Mouse (Mus musculus): ENCODE measurements around the gene Creb3l2. TPM values are rescaled to one million over a fixed set of nuclear protein-coding genes. Genes with fewer than 3 reads are reported as not detected.

Creb3l2 gene
- polyA plus RNA-seq, 1 experiment from 2014 or later, result 10.4 TPM

GRCm38 (mm10) chr6:37423386-37423785 lies 18.6 kb downstream of the Creb3l2 start:
- H3K9me3 ChIP-seq (ENCODE audit: control insufficient read depth, low read length), result no peaks in the 10 kb centered on the region
- no peaks in the 10 kb centered on the region for H3K4me1 ChIP-seq (replicated peaks; ENCODE audit: control insufficient read depth, insufficient read depth, low read length)
- H3K27me3 ChIP-seq (ENCODE audit: control insufficient read depth, insufficient read depth, low read length), result no peaks in the 10 kb centered on the region
- no peak for ATAC-seq (ENCODE audit: low FRiP score)
- H3K36me3 ChIP-seq (ENCODE audit: control insufficient read depth, insufficient read depth, low read length), result no peaks in the 10 kb centered on the region
- H3K4me3 ChIP-seq (ENCODE audit: low read depth, low read length), result no peak overlapping the region
- H3K4me2 ChIP-seq (replicated peaks; ENCODE audit: low read depth, low read length), result no peak overlapping the region
- H3K27ac ChIP-seq (ENCODE audit: low read depth, low read length), result no peak overlapping the region
- WGBS, result 66% methylated on average over 1 of the region's 1 CpGs
- H3K9ac ChIP-seq (ENCODE audit: low read depth, low read length), result no peak overlapping the region
- DNase-seq (ENCODE audit: low spot score), result no peak

GRCm38 (mm10) chr6:37421124-37421523 lies 20.8 kb downstream of the Creb3l2 start:
- no peak overlapping the region for H3K27ac ChIP-seq (ENCODE audit: low read depth, low read length)
- H3K36me3 ChIP-seq (ENCODE audit: control insufficient read depth, insufficient read depth, low read length), result no peaks in the 10 kb centered on the region
- no peak overlapping the region for H3K4me2 ChIP-seq (replicated peaks; ENCODE audit: low read depth, low read length)
- DNase-seq (ENCODE audit: low spot score) (no peak), ATAC-seq (ENCODE audit: low FRiP score) (no peak)
- no peak overlapping the region for H3K9ac ChIP-seq (ENCODE audit: low read depth, low read length)
- no peak overlapping the region for H3K4me3 ChIP-seq (ENCODE audit: low read depth, low read length)
- H3K4me1 ChIP-seq (replicated peaks; ENCODE audit: control insufficient read depth, insufficient read depth, low read length), result no peaks in the 10 kb centered on the region
- 87% methylated on average over 6 of the region's 6 CpGs for WGBS
- H3K9me3 ChIP-seq (ENCODE audit: control insufficient read depth, low read length), result no peaks in the 10 kb centered on the region
- H3K27me3 ChIP-seq (ENCODE audit: control insufficient read depth, insufficient read depth, low read length), result no peaks in the 10 kb centered on the region

- Histone ChIP-seq H3K4me1 (replicated peaks; ENCODE audit: control insufficient read depth, insufficient read depth, low read length) (no peaks in the 10 kb centered on the region), H3K9ac (ENCODE audit: low read depth, low read length) (no peak overlapping the region), H3K27ac (ENCODE audit: low read depth, low read length) (no peak overlapping the region), H3K4me2 (replicated peaks; ENCODE audit: low read depth, low read length) (no peak overlapping the region), H3K36me3 (ENCODE audit: control insufficient read depth, insufficient read depth, low read length) (no peaks in the 10 kb centered on the region), H3K4me3 (ENCODE audit: low read depth, low read length) (no peak overlapping the region), H3K9me3 (ENCODE audit: control insufficient read depth, low read length) (no peaks in the 10 kb centered on the region), H3K27me3 (ENCODE audit: control insufficient read depth, insufficient read depth, low read length) (no peaks in the 10 kb centered on the region)
- 75% methylated on average over 17 of the region's 17 CpGs for WGBS
- ATAC-seq (ENCODE audit: low FRiP score) (no peak), DNase-seq (ENCODE audit: low spot score) (no peak)
These were observed 22.5 kb downstream of the Creb3l2 start for GRCm38 (mm10) chr6:37419445-37419941.

GRCm38 (mm10) chr6:37418931-37419330 lies 23.0 kb downstream of the Creb3l2 start:
- WGBS, result 78% methylated on average over 6 of the region's 6 CpGs
- H3K4me3 ChIP-seq (ENCODE audit: low read depth, low read length), result no peak overlapping the region
- H3K27me3 ChIP-seq (ENCODE audit: control insufficient read depth, insufficient read depth, low read length), result no peaks in the 10 kb centered on the region
- DNase-seq (ENCODE audit: low spot score) (no peak), ATAC-seq (ENCODE audit: low FRiP score) (no peak)
- no peaks in the 10 kb centered on the region for H3K9me3 ChIP-seq (ENCODE audit: control insufficient read depth, low read length)
- H3K4me1 ChIP-seq (replicated peaks; ENCODE audit: control insufficient read depth, insufficient read depth, low read length), result no peaks in the 10 kb centered on the region
- no peak overlapping the region for H3K9ac ChIP-seq (ENCODE audit: low read depth, low read length)
- H3K4me2 ChIP-seq (replicated peaks; ENCODE audit: low read depth, low read length), result no peak overlapping the region
- no peak overlapping the region for H3K27ac ChIP-seq (ENCODE audit: low read depth, low read length)
- no peaks in the 10 kb centered on the region for H3K36me3 ChIP-seq (ENCODE audit: control insufficient read depth, insufficient read depth, low read length)

- no peak for ATAC-seq (ENCODE audit: low FRiP score)
- Histone ChIP-seq H3K4me1 (replicated peaks; ENCODE audit: control insufficient read depth, insufficient read depth, low read length) (no peaks in the 10 kb centered on the region), H3K36me3 (ENCODE audit: control insufficient read depth, insufficient read depth, low read length) (no peaks in the 10 kb centered on the region), H3K27me3 (ENCODE audit: control insufficient read depth, insufficient read depth, low read length) (no peaks in the 10 kb centered on the region), H3K9ac (ENCODE audit: low read depth, low read length) (no peak overlapping the region), H3K4me3 (ENCODE audit: low read depth, low read length) (no peak overlapping the region), H3K4me2 (replicated peaks; ENCODE audit: low read depth, low read length) (no peak overlapping the region), H3K9me3 (ENCODE audit: control insufficient read depth, low read length) (no peaks in the 10 kb centered on the region), H3K27ac (ENCODE audit: low read depth, low read length) (no peak overlapping the region)
- no peak for DNase-seq (ENCODE audit: low spot score)
- 80% methylated on average over 4 of the region's 4 CpGs for WGBS
These were observed 25.2 kb downstream of the Creb3l2 start for GRCm38 (mm10) chr6:37416743-37417142.

- no peak overlapping the region for H3K4me3 ChIP-seq (ENCODE audit: low read depth, low read length)
- H3K4me1 ChIP-seq (replicated peaks; ENCODE audit: control insufficient read depth, insufficient read depth, low read length), result no peaks in the 10 kb centered on the region
- H3K4me2 ChIP-seq (replicated peaks; ENCODE audit: low read depth, low read length), result no peak overlapping the region
- no peaks in the 10 kb centered on the region for H3K9me3 ChIP-seq (ENCODE audit: control insufficient read depth, low read length)
- DNase-seq (ENCODE audit: low spot score), result no peak
- H3K9ac ChIP-seq (ENCODE audit: low read depth, low read length), result no peak overlapping the region
- H3K27ac ChIP-seq (ENCODE audit: low read depth, low read length), result no peak overlapping the region
- H3K27me3 ChIP-seq (ENCODE audit: control insufficient read depth, insufficient read depth, low read length), result no peaks in the 10 kb centered on the region
- ATAC-seq (ENCODE audit: low FRiP score), result no peak
- WGBS, result 78% methylated on average over 6 of the region's 6 CpGs
- H3K36me3 ChIP-seq (ENCODE audit: control insufficient read depth, insufficient read depth, low read length), result no peaks in the 10 kb centered on the region
These were observed 26.4 kb downstream of the Creb3l2 start for GRCm38 (mm10) chr6:37415505-37415904.

- Histone ChIP-seq H3K4me2 (replicated peaks; ENCODE audit: low read depth, low read length) (no peak overlapping the region), H3K4me1 (replicated peaks; ENCODE audit: control insufficient read depth, insufficient read depth, low read length) (no peaks in the 10 kb centered on the region), H3K36me3 (ENCODE audit: control insufficient read depth, insufficient read depth, low read length) (no peaks in the 10 kb centered on the region), H3K9ac (ENCODE audit: low read depth, low read length) (no peak overlapping the region), H3K4me3 (ENCODE audit: low read depth, low read length) (no peak overlapping the region), H3K9me3 (ENCODE audit: control insufficient read depth, low read length) (no peaks in the 10 kb centered on the region), H3K27me3 (ENCODE audit: control insufficient read depth, insufficient read depth, low read length) (no peaks in the 10 kb centered on the region), H3K27ac (ENCODE audit: low read depth, low read length) (no peak overlapping the region)
- DNase-seq (ENCODE audit: low spot score) (no peak), ATAC-seq (ENCODE audit: low FRiP score) (no peak)
- WGBS, result 47% methylated on average over 7 of the region's 7 CpGs
These were observed 26.9 kb downstream of the Creb3l2 start for GRCm38 (mm10) chr6:37415034-37415433.

- ATAC-seq (ENCODE audit: low FRiP score) (no peak), DNase-seq (ENCODE audit: low spot score) (no peak)
- H3K27me3 ChIP-seq (ENCODE audit: control insufficient read depth, insufficient read depth, low read length), result no peaks in the 10 kb centered on the region
- no peaks in the 10 kb centered on the region for H3K4me1 ChIP-seq (replicated peaks; ENCODE audit: control insufficient read depth, insufficient read depth, low read length)
- no peaks in the 10 kb centered on the region for H3K36me3 ChIP-seq (ENCODE audit: control insufficient read depth, insufficient read depth, low read length)
- WGBS, result 96% methylated on average over 10 of the region's 10 CpGs
- H3K27ac ChIP-seq (ENCODE audit: low read depth, low read length), result no peak overlapping the region
- H3K9ac ChIP-seq (ENCODE audit: low read depth, low read length), result no peak overlapping the region
- H3K4me2 ChIP-seq (replicated peaks; ENCODE audit: low read depth, low read length), result no peak overlapping the region
- H3K4me3 ChIP-seq (ENCODE audit: low read depth, low read length), result no peak overlapping the region
- H3K9me3 ChIP-seq (ENCODE audit: control insufficient read depth, low read length), result no peaks in the 10 kb centered on the region
These were observed 27.4 kb downstream of the Creb3l2 start for GRCm38 (mm10) chr6:37414576-37414975.

- DNase-seq (ENCODE audit: low spot score), result no peak
- H3K27me3 ChIP-seq (ENCODE audit: control insufficient read depth, insufficient read depth, low read length), result no peaks in the 10 kb centered on the region
- 66% methylated on average over 3 of the region's 3 CpGs for WGBS
- no peak overlapping the region for H3K4me3 ChIP-seq (ENCODE audit: low read depth, low read length)
- H3K9me3 ChIP-seq (ENCODE audit: control insufficient read depth, low read length), result no peaks in the 10 kb centered on the region
- H3K27ac ChIP-seq (ENCODE audit: low read depth, low read length), result no peak overlapping the region
- no peaks in the 10 kb centered on the region for H3K36me3 ChIP-seq (ENCODE audit: control insufficient read depth, insufficient read depth, low read length)
- no peak for ATAC-seq (ENCODE audit: low FRiP score)
- H3K4me1 ChIP-seq (replicated peaks; ENCODE audit: control insufficient read depth, insufficient read depth, low read length), result no peaks in the 10 kb centered on the region
- no peak overlapping the region for H3K4me2 ChIP-seq (replicated peaks; ENCODE audit: low read depth, low read length)
- H3K9ac ChIP-seq (ENCODE audit: low read depth, low read length), result no peak overlapping the region
These were observed 30.2 kb downstream of the Creb3l2 start for GRCm38 (mm10) chr6:37411696-37412095.
